Mouse (Mus musculus): ENCODE measurements around the gene Lrp10.

Lrp10 gene

GRCm38 (mm10) chr14:54432837-54433830, 30.8 kb upstream of the Lrp10 start:
- no peak for ATAC-seq (ENCODE audit: insufficient number of reproducible peaks, low FRiP score, low TSS enrichment)

GRCm38 (mm10) chr14:54433941-54434531, 29.9 kb upstream of the Lrp10 start:
- no peak for ATAC-seq (ENCODE audit: insufficient number of reproducible peaks, low FRiP score, low TSS enrichment)

GRCm38 (mm10) chr14:54435194-54435918, 28.6 kb upstream of the Lrp10 start:
- no peak for ATAC-seq (ENCODE audit: insufficient number of reproducible peaks, low FRiP score, low TSS enrichment)

- ATAC-seq (ENCODE audit: insufficient number of reproducible peaks, low FRiP score, low TSS enrichment) = no peak
Observed at GRCm38 (mm10) chr14:54439155-54439554, 24.8 kb upstream of the Lrp10 start.

- no peak for ATAC-seq (ENCODE audit: insufficient number of reproducible peaks, low FRiP score, low TSS enrichment)
Observed at GRCm38 (mm10) chr14:54439610-54440009, 24.3 kb upstream of the Lrp10 start.

GRCm38 (mm10) chr14:54440538-54440937, 23.4 kb upstream of the Lrp10 start:
- ATAC-seq (ENCODE audit: insufficient number of reproducible peaks, low FRiP score, low TSS enrichment) = no peak

- ATAC-seq (ENCODE audit: insufficient number of reproducible peaks, low FRiP score, low TSS enrichment) = no peak
Observed at GRCm38 (mm10) chr14:54441365-54441764, 22.6 kb upstream of the Lrp10 start.

- ATAC-seq (ENCODE audit: insufficient number of reproducible peaks, low FRiP score, low TSS enrichment) = no peak
Observed at GRCm38 (mm10) chr14:54442548-54442947, 21.4 kb upstream of the Lrp10 start.

GRCm38 (mm10) chr14:54443196-54443595, 20.7 kb upstream of the Lrp10 start:
- no peak for ATAC-seq (ENCODE audit: insufficient number of reproducible peaks, low FRiP score, low TSS enrichment)

- ATAC-seq (ENCODE audit: insufficient number of reproducible peaks, low FRiP score, low TSS enrichment) = peak; percentile 51
Observed at GRCm38 (mm10) chr14:54443712-54444618, 20.0 kb upstream of the Lrp10 start.

- ATAC-seq (ENCODE audit: insufficient number of reproducible peaks, low FRiP score, low TSS enrichment) = no peak
Observed at GRCm38 (mm10) chr14:54445476-54445875, 18.5 kb upstream of the Lrp10 start.

- no peak for ATAC-seq (ENCODE audit: insufficient number of reproducible peaks, low FRiP score, low TSS enrichment)
Observed at GRCm38 (mm10) chr14:54453566-54453965, 10.4 kb upstream of the Lrp10 start.

GRCm38 (mm10) chr14:54454669-54455528, 9.0 kb upstream of the Lrp10 start:
- ATAC-seq (ENCODE audit: insufficient number of reproducible peaks, low FRiP score, low TSS enrichment) = no peak

- ATAC-seq (ENCODE audit: insufficient number of reproducible peaks, low FRiP score, low TSS enrichment) = no peak
Observed at GRCm38 (mm10) chr14:54457907-54458569, 5.9 kb upstream of the Lrp10 start.

GRCm38 (mm10) chr14:54462146-54462545, 1.8 kb upstream of the Lrp10 start:
- ATAC-seq (ENCODE audit: insufficient number of reproducible peaks, low FRiP score, low TSS enrichment) = no peak

- 0 out of 2 replicates have a peak, but pooled peaks have one; percentile 4 for ATAC-seq (ENCODE audit: insufficient number of reproducible peaks, low FRiP score, low TSS enrichment)
Observed at GRCm38 (mm10) chr14:54463108-54463958, 604 bp upstream of the Lrp10 start.

GRCm38 (mm10) chr14:54464293-54465005, 512 bp downstream of the Lrp10 start:
- peak; percentile 57 for ATAC-seq (ENCODE audit: insufficient number of reproducible peaks, low FRiP score, low TSS enrichment)

All from cerebellum, adult (tissue).